Mouse (Mus musculus): ENCODE results near the gene Hist1h2af.

The Hist1h2af gene

DNA sequence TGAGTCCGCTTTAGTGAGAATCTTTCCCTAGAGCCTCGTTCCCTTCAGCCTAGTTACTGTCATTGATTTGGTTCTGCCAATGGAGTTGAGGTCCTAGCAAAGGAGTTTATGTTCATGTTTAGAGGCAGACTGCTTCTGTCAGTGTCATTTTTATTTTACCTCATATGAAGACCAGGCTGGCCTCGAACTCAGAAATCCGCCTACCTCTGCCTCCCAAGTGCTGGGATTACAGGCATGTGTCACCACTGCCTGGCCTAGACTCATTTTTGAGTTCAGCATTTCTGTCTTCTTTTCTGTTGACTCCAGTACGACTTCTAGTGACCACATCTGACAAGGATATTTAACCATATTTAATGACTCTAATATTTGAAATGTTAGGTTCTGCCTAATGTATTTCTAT is 18.4 kb upstream of the Hist1h2af start:
- DNase-seq (ENCODE audit: low read depth, low spot score) = no peak

DNA sequence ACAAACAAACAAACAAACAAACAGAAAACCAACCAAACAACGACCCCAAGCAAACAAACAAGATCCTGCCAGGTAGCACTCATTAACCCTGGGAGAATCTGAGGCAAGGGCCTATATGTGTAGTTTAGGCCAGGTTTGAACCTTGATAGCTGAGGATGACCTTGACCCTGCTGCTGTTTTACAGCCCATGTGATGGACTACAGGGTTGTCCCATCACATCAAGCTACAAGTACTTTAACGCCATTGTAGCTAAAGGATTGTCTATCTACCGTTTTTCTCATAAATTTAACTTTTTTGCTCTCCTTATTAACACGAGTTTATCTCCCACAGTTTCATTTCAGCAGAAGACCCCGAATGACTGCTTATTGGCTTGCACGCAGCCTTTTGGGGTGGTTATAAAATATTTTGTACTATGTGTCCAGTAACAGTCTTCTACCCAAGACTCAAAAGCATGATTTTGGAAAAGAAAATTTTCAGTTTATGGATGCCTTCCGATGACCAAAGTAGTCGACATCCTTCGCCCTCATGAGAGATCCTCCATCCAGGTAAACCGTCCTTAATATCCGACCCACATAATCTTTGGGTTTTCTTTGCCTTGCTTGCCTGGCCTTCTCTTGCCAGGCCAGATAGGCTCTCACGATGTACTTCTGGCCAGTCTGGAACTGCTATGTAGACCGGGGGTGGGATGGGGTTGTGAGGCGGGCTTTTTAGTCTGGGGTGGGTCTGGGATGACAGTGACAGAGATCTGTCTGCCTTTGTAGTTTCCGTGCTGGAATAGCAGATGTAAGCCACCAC is 17.7 kb upstream of the Hist1h2af start:
- DNase-seq (ENCODE audit: low read depth, low spot score) = no peak

DNA sequence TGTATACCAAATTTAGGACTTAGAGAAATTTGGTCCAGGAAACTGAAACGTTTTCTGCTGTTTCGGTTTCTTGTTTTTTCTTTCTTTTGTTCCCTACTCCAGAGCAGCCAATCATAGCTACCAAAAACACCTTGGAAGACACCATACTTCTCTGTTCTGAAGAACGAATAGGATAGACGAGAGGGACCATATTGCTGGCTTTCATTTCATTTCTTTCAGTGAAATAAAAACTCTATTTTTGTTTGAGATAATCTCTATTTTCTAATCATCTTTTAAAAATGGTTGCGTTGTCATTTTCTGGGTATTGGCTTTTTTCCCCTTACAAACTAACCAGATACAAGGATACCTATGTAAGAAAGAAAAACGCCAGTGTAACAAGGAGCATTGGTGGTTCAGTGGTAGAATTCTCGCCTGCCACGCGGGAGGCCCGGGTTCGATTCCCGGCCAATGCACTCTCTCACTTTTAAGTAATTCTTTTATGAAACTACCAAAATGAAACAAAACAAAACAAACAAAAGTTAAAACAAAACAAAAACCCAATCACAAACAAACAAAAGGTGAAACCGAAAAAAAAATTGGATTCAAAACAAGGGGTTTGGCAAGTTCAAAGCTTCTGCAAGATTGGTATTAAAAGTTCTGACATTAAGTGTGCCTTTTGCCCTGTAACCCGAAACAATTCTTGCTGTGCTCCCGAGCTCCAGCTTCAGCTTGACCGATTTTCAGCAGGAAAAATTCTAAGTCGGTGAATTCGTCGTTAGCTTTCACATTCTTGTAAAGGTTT is 16.7 kb upstream of the Hist1h2af start:
- peak; percentile 46 for DNase-seq (ENCODE audit: low read depth, low spot score)

DNA sequence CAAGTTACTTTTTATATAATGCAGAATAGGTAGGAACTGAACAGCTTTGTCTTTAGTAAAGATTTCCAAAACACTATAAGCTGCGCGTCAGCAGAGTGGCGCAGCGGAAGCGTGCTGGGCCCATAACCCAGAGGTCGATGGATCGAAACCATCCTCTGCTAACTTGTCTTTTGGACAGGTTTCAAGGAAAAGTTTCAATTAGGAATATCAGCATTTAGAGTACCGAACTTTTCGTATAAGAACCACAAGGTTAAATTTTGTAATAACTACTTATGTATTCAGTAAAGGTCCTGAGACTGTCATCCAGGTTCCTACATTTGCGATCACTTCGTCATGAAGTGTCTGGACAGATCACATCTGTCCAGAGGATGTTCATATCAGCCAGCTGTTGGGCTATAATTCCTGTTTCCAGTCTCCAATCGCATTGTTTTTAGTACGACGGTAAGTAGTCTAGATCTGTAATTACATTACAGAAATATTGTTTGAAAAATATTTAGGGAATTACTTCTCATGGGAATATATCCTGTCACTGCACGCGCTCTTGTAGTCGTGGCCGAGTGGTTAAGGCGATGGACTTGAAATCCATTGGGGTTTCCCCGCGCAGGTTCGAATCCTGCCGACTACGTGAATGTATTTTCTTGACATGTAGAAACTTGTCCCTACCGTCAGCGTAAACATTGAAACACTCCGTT is 16.0 kb upstream of the Hist1h2af start:
- DNase-seq (ENCODE audit: low read depth, low spot score) = peak; percentile 53

DNA sequence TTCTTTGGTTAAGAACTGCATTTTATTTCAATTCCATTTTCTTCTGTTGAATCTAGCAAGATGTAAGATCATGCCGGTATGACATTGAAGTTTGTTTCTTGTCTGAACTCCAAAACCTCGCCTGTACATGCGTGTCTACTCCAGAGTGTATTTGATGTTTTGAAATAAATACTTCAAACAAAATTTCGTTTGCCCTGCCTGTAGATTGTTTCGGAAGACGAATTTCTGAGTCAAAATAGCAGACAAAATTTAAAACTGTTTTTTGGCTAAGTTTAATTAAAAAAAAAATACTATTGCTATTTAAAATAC is 15.5 kb upstream of the Hist1h2af start:
- DNase-seq (ENCODE audit: low read depth, low spot score) = no peak

DNA sequence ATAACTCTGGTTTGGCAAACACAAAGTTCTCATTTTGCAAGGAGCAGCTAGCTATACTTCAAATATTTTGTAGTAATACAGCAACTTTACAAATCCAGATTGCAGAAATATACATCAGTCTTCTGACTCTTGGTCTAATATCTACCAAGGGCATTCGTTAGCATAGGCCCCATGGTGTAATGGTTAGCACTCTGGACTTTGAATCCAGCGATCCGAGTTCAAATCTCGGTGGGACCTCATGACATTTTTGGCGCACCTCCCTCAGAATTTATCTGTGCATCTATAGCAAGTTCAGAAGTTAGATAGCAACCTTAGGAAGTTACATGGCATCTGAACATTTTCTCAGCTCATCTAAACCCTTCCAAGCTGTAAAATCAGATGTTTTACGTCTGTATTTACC is 14.8 kb upstream of the Hist1h2af start:
- DNase-seq (ENCODE audit: low read depth, low spot score) = peak; percentile 53

DNA sequence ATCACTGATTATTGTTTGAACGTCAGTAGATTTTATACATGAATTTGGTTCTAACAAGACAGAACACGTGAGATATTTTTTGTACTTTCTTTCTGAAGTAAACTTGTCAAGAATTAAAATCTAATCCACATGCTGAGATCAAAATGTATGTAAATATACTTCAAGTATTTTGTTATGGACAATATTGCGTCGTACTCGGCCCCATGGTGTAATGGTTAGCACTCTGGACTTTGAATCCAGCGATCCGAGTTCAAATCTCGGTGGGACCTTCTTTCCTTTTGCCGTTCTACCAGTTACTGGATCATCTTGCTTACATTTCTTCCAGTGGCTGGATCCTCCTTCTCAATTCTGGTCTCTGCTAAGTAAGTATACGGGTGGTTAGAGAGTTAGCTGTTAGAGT is 14.3 kb upstream of the Hist1h2af start:
- no peak for DNase-seq (ENCODE audit: low read depth, low spot score)

DNA sequence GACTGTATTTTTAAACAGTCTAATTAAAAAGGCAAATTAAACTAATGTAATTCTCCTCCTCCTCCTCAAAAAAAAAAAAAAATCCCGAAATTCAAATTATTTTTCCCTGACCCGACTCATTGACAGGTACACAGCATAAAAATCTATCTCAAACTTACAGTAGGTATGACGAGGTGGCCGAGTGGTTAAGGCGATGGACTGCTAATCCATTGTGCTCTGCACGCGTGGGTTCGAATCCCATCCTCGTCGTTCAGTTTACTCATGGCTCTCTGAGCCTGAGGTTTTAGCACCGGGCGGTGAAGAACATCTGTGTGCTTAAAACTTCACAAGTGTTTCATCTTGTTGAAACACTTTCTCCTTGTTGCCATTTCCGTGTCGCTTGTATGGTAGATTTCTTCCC is 12.0 kb upstream of the Hist1h2af start:
- no peak for DNase-seq (ENCODE audit: low read depth, low spot score)

DNA sequence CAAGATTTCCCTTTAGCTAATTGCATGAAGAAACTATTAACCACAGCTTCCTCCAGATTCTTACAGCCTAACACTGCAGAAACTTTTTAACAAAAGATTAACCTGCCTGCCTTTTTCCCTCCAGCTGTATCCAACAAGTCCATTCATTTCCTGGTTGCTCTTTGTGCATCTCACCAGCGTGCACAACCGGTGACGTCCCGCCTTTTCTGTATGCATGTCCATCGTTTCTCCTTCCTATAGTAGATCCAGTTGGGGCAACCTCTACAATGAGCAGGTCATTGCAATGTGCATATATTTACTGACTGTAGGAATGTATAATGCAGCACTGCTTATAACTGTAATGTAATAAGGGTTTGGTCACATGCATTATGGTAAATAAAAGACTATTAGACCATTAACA is 9.7 kb upstream of the Hist1h2af start:
- DNase-seq (ENCODE audit: low read depth, low spot score) = no peak

DNA sequence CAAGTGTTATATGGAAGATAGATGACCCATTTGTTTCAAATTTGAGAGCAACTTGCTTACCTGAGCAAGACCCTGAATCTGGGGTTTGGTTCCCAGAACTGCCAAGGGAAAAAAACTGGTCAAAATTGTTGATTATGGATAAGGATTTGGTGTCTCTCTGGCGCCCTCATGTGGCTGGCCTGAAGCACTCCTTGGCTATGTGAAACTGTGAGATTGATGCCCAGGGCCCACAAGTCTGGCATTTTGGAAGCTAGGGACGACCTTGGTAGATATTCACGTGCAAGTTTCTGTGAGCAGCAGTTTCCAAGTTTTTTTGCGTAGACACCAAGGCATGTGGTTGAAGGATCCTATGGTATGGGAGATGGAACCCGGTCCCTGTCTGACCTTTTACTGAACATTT is 9.1 kb upstream of the Hist1h2af start:
- DNase-seq (ENCODE audit: low read depth, low spot score) = peak; percentile 68

DNA sequence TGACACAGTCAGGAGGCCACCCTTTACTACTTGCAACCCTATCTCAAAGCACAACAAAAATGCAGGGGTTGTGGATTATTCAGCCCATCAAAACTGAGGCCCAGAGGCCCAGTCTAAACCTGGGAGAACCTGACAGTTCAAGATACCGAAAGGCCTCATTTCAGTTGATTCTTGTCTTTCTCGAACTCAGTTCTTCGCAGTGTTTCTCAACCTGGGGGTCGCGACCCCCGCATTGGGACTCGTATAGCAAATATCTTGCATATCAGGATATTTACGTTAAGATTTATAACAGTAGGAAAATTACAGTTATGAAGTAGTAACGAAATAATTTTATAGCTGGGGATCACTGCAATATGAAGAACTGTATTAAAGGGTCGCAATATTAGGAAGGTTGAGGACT is 7.8 kb upstream of the Hist1h2af start:
- DNase-seq (ENCODE audit: low read depth, low spot score) = no peak

DNA sequence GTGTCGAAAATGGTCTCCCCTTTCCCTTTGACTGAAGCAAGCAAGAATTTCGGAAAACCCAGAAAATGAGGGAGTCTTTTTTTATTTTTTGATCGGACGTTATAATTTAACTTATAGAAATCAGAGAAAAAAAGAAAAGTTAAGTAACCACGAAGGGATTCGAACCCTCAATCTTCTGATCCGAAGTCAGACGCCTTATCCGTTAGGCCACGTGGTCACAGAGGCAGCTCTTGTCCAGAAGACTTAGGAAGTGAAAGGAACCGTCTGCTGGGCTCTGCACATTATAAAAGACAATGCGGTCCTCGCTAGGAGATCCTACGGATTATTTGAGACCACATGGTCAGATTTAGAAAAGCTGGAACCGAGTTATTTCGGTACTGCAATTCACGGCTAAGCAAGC is 7.4 kb upstream of the Hist1h2af start:
- DNase-seq (ENCODE audit: low read depth, low spot score) = peak; percentile 81

DNA sequence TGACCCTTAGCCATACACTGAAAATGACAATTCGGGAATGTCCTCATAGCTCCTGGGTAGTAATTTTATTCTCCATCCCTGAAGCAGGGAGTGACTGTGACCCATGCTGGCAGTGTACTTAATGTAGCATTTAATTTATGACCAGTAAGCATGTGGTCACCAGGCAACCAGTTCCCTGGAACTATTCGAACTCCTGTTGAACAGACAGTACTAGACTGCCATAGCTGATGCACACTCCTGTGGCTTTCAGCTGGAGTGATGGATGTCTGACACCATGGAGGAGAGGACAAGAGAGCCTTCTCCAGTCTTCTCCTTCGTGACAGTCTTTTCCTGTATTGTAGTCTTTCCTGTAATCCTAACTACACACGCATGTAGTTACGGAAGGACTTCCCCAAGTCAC is 4.7 kb upstream of the Hist1h2af start:
- DNase-seq (ENCODE audit: low read depth, low spot score) = no peak

DNA sequence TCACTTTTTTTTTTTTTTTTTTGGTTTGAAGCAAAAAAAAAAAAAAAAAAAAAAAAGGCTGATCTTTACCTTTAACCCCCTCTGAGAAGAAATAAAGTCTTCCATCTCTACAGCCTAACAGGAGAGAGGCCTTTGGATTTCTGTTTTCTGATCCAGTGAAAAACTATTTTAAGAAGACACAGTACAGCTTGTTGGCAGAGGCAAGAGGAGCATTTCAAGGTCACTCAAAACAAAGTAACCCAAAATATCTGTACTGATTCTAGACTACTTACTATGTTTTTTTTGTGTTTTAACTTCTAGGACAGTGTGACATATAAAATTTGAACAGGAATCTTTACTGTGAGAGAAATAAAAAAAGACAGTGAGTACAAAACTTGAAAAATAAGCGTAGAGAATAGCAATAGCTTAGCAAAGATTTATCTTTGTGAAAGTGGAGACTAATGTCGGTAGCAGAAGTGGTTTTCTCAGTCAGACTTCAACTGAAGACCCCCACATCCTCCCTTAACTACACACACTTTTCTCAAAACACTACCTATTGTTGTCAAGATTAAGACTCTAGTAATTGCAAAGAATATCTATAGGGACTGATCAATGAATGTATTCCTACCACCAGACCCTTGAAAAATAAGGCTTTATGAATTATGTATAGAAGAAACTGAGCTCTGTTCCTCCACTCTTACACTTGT is 4.1 kb upstream of the Hist1h2af start:
- DNase-seq (ENCODE audit: low read depth, low spot score) = no peak

DNA sequence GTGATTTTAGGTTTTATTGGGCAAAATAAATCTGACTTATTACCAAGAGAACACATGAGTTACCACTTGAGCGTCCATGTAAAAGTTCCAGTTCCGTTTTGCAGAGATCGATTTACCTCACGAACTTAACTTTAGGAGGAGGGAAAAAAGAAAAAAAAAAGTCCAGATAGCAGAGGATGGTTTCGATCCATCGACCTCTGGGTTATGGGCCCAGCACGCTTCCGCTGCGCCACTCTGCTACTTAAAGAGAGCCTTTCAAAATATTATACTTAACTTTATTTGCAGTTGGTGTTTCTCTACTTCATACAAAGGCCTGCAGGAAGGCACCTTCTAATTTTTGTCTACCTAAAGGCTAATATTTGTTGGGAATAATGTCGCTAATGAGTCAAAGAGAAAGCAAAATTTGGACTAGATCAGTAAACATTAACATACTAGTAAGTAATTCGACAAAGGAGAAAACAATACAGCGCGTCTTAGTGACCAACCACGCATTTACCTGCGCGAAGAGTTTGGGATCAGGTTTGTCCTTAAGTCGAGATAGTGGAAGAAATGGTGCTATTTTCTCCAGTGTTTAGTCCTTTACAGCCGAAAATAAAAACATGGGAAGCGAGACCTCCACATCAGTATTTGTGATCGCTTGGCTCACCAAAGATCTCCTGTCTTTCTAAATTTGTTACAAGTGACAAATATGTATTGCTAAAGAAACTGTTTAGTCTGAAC is 3.4 kb upstream of the Hist1h2af start:
- no peak for DNase-seq (ENCODE audit: low read depth, low spot score)

DNA sequence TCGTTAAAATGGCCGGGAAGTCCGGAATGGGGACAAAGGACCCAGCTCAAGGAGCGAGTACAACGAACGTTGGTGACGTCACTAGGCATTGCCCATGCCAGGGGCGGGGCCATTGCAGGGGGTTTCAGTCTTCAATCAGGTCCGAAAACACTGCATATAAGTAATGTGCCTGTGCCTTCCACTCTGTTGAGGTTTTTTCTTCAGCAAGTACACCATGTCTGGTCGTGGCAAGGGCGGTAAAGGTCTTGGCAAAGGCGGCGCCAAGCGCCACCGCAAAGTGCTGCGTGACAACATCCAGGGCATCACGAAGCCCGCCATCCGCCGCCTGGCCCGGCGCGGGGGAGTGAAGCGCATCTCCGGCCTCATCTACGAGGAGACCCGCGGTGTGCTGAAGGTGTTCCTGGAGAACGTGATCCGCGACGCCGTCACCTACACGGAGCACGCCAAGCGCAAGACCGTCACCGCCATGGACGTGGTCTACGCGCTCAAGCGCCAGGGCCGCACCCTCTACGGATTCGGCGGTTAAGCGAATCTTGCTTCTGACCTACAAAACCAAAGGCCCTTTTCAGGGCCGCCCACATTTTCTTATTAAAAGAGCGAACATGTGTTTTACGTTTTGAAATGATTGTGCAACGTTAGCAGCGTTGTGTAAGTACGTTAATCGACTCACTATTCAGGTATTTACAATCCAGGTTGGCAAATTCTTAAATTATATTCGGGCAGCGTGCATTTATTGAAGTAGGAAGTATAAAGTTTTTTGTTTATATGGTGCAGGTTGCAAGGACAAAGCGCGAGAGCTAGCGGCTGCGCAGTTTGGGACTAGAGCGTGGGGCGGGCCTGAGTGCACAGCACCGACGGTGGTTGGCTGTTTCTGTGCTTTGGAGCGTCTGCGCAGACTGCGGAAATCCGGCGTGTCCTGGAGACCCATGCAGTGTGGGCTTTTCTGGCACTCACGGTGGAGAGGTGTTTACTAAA is 2.5 kb upstream of the Hist1h2af start, which contains the start of gene Hist1h4h:
Hist1h4h (plus strand) TSS at position 150 of the 975 bp plus-strand sequence.
- DNase-seq (ENCODE audit: low read depth, low spot score) = peak; percentile 97

DNA sequence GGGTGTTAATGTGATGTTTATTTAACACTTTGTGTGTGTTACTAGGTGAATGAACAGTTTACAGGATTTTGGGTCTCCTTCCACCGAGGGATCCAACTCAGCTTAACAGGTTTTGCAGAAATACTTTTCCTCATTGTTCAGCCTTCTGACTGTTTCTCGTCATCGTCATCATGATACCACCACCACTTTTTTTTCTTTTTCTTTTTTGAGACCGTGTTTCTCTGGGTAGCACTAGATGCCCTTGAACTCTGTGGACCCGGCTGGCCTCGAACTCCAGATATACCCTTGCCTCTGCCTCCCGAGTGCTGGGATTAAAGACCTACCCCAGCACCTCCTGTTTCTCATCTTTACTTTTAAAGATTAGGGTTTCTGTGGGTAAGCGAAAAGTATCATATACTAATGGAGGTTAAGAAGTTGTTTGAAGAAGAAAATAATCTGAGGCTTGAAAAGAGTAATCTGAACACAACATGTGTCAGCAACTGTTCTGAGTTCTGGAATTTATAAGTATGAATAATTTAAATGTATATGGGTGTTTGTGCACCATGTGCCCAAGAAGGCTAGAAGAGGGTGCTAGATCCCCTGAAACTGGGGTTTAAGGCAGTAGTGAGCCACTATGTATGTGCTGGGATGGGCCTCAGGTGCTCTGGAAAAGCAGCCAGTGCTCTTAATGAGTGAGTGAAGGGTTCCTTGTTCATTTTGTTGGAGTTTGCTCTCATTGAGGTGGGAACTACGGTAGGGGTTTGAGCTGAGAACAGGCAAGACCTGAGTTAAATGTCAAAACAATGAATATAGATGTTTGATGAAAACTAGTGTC is 1.2 kb upstream of the Hist1h2af start:
- DNase-seq (ENCODE audit: low read depth, low spot score) = no peak

DNA sequence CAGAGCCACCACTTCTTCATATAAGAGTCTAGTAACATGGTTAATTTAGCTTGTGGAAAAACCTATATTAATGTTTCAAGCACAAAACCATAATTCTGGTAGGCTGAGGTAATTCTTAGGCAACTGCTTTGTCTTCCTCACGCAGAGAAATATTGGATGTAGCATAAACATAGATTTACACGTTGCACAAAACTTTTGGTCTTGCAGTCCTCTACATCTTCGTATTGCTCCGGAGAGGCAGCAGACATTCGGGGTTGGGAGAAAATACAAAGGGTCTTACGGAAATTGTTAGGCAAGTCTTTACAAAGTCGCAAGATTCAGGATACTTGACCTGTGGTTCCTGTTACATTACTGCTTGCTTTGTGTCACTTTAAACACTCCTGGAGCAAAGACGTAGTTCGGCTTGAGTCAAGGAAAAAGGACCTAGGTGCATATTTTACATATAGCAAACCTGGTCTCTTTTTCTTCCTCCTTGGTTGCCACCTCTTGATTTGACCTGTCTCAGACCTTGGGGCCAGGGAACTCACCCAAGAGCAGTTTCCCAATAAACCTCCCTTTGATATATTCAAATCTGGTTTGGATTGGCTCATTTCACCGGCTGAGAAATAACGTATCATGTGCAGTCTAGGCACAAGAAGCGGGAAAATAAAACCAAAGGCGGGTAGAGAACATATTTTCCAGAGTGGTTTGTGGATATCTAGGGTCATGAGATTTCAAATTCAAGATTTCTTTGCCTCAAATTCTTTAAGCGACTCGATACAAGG is 844 bp downstream of the Hist1h2af start:
- peak; percentile 66 for DNase-seq (ENCODE audit: low read depth, low spot score)

All from telencephalon, adult 2 months (tissue).